Mouse (Mus musculus): ENCODE results near the gene Olfr1057. TPM values are rescaled to one million over a fixed set of nuclear protein-coding genes. Genes with fewer than 3 reads are reported as not detected.
"Not testable (repeated sequence)": the region's sequence is repeated elsewhere in the genome, so short reads cannot be mapped to it uniquely, and the experiment has no call there.

The Olfr1057 gene
- polyA plus RNA-seq (2012; rRNA removed) = not detected in 2 replicates

GRCm38 (mm10) chr2:86378293-86378692 lies at the start of gene Olfr1057:
Olfr1057 (minus strand) TSS chr2:86378393.
- no peak for TF ChIP-seq POLR2A (IDR thresholded peaks at IDR 0.05; ENCODE audit: control insufficient read depth, low read depth, low read length)
- TF ChIP-seq CTCF (IDR thresholded peaks at IDR 0.05; ENCODE audit: control insufficient read depth, insufficient read depth, insufficient replicate concordance, low read depth, low read length) = no peak
- H3K36me3 ChIP-seq (ENCODE audit: control insufficient read depth, insufficient read depth, low read length) = no peaks in the 10 kb centered on the region
- H3K4me3 ChIP-seq (ENCODE audit: control insufficient read depth, low read depth, low read length) = no peak within 1 kb of the TSS
- no peak within 1 kb of the TSS for H3K27ac ChIP-seq (ENCODE audit: control insufficient read depth, insufficient read depth, low read depth, low read length)
- H3K4me1 ChIP-seq (ENCODE audit: control insufficient read depth, insufficient read depth, low read length) = no peaks in the 10 kb centered on the region
- H3K27me3 ChIP-seq (ENCODE audit: control insufficient read depth, insufficient read depth, low read length) = no peaks in the 10 kb centered on the region

- not testable (repeated sequence) for H3K4me3 ChIP-seq (ENCODE audit: control insufficient read depth, low read depth, low read length); H3K4me1 ChIP-seq (ENCODE audit: control insufficient read depth, insufficient read depth, low read length); H3K27me3 ChIP-seq (ENCODE audit: control insufficient read depth, insufficient read depth, low read length); H3K27ac ChIP-seq (ENCODE audit: control insufficient read depth, insufficient read depth, low read depth, low read length); H3K36me3 ChIP-seq (ENCODE audit: control insufficient read depth, insufficient read depth, low read length)
These were observed 48.5 kb upstream of the Olfr1057 start, which contains the start of gene Olfr1062 for GRCm38 (mm10) chr2:86426649-86427048. Olfr1062 (minus strand) TSS chr2:86426749.

DNA sequence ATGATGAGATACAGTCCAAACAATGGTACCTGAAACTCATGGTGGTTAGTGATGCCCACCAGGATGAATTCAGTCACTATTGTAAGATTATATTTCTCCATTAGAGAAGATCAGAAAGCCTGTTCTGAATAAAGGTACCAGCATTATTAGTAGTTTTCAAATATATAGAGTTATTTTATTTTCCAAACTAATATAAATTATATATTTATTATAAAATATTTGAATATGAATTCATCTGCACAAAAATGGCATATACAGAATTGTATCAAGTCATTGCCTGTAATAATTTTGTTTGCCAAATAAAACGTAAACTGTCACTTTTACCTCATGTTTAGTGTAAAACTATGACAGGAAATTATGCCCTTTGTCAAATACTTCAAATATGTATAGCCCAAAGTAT lies 35.8 kb upstream of the Olfr1057 start, which contains the start of gene Olfr1061:
Gene Olfr1061 (minus strand): TSS at position 101 of the 400 bp plus-strand sequence.
- H3K27ac ChIP-seq (ENCODE audit: control insufficient read depth, insufficient read depth, low read depth, low read length) = no peak within 1 kb of the TSS
- no peak within 1 kb of the TSS for H3K4me3 ChIP-seq (ENCODE audit: control insufficient read depth, low read depth, low read length)
- H3K4me1 ChIP-seq (ENCODE audit: control insufficient read depth, insufficient read depth, low read length) = no peaks in the 10 kb centered on the region
- no peaks in the 10 kb centered on the region for H3K36me3 ChIP-seq (ENCODE audit: control insufficient read depth, insufficient read depth, low read length)
- H3K27me3 ChIP-seq (ENCODE audit: control insufficient read depth, insufficient read depth, low read length) = no peaks in the 10 kb centered on the region
- TF ChIP-seq POLR2A (IDR thresholded peaks at IDR 0.05; ENCODE audit: control insufficient read depth, low read depth, low read length) (no peak), CTCF (IDR thresholded peaks at IDR 0.05; ENCODE audit: control insufficient read depth, insufficient read depth, insufficient replicate concordance, low read depth, low read length) (no peak)

GRCm38 (mm10) chr2:86395114-86395513 lies 16.9 kb upstream of the Olfr1057 start:
- no peaks in the 10 kb centered on the region for H3K27me3 ChIP-seq (ENCODE audit: control insufficient read depth, insufficient read depth, low read length)
- no peak for TF ChIP-seq POLR2A (IDR thresholded peaks at IDR 0.05; ENCODE audit: control insufficient read depth, low read depth, low read length)
- no peak for TF ChIP-seq CTCF (IDR thresholded peaks at IDR 0.05; ENCODE audit: control insufficient read depth, insufficient read depth, insufficient replicate concordance, low read depth, low read length)
- no peak overlapping the region for H3K27ac ChIP-seq (ENCODE audit: control insufficient read depth, insufficient read depth, low read depth, low read length)
- no peaks in the 10 kb centered on the region for H3K4me1 ChIP-seq (ENCODE audit: control insufficient read depth, insufficient read depth, low read length)
- no peaks in the 10 kb centered on the region for H3K36me3 ChIP-seq (ENCODE audit: control insufficient read depth, insufficient read depth, low read length)
- no peak overlapping the region for H3K4me3 ChIP-seq (ENCODE audit: control insufficient read depth, low read depth, low read length)

DNA sequence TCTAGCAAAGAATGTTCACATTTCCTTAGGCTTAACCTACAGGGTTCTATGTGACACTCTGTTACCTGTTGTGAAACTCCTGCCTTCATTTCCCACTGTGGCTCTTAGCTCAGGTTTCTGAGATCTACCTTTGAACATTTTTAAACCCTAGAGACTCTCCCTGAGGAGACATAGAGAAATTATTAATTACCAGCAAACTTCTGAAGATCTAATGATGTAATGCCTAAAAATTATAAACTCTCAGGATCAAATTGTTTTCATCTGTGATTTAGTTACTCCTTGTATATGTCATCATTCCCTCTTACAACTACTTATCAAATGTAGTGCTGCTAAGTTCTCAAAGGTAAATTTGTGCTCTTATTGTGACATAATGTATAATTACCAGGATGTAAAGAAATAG lies 10.3 kb upstream of the Olfr1057 start, which contains the start of gene Olfr1058:
Gene Olfr1058 (minus strand): TSS at position 101 of the 400 bp plus-strand sequence.
- H3K4me1 ChIP-seq (ENCODE audit: control insufficient read depth, insufficient read depth, low read length); H3K4me3 ChIP-seq (ENCODE audit: control insufficient read depth, low read depth, low read length); H3K27ac ChIP-seq (ENCODE audit: control insufficient read depth, insufficient read depth, low read depth, low read length); H3K36me3 ChIP-seq (ENCODE audit: control insufficient read depth, insufficient read depth, low read length); H3K27me3 ChIP-seq (ENCODE audit: control insufficient read depth, insufficient read depth, low read length): not testable (repeated sequence)

DNA sequence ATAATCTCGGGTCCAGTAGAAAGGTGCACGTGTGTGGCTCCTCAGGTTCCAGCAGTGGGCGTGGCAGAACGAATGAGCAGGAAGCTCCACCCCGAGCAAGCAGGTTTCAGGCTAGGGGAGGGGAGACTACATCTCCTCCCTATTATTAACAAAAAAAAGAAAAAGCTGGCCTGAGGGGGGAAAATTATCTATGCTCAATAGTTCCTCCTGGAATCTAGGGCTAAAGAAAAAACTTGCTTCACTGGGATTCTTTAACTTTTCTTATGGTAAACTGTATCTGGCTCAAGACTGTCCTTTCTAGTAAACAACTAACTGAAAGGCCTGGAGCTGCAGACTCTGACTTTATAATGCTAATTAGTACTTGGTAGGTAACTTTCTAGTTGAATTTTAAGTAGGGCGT lies 11.9 kb downstream of the Olfr1057 start:
- not testable (repeated sequence) for H3K4me3 ChIP-seq (ENCODE audit: control insufficient read depth, low read depth, low read length); H3K27ac ChIP-seq (ENCODE audit: control insufficient read depth, insufficient read depth, low read depth, low read length); H3K4me1 ChIP-seq (ENCODE audit: control insufficient read depth, insufficient read depth, low read length); H3K27me3 ChIP-seq (ENCODE audit: control insufficient read depth, insufficient read depth, low read length); H3K36me3 ChIP-seq (ENCODE audit: control insufficient read depth, insufficient read depth, low read length)

- H3K36me3 ChIP-seq (ENCODE audit: control insufficient read depth, insufficient read depth, low read length) = no peaks in the 10 kb centered on the region
- TF ChIP-seq CTCF (IDR thresholded peaks at IDR 0.05; ENCODE audit: control insufficient read depth, insufficient read depth, insufficient replicate concordance, low read depth, low read length) = no peak
- TF ChIP-seq POLR2A (IDR thresholded peaks at IDR 0.05; ENCODE audit: control insufficient read depth, low read depth, low read length) = no peak
These were observed 15.8 kb downstream of the Olfr1057 start, which contains the start of gene Olfr1056 for GRCm38 (mm10) chr2:86362369-86362768. Olfr1056 (minus strand) TSS chr2:86362469.

DNA sequence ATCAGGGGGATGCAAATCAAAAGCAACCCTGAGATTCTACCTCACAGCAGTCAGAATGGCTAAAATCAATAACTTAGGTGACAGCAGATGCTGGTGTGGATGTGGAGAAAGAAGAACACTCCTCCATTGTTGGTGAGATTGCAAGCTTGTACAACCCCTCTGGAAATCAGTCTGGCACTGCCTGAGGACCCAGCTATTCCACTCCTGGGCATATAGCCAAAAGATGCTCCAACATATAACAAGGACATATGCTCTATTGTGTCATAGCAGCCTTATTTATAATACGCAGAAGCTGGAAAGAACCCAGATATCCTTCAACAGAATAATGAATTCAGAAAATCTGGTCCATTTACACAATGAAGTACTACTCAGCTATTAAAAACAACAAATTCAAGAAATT lies 26.4 kb downstream of the Olfr1057 start:
- H3K4me3 ChIP-seq (ENCODE audit: control insufficient read depth, low read depth, low read length); H3K27me3 ChIP-seq (ENCODE audit: control insufficient read depth, insufficient read depth, low read length); H3K36me3 ChIP-seq (ENCODE audit: control insufficient read depth, insufficient read depth, low read length); H3K27ac ChIP-seq (ENCODE audit: control insufficient read depth, insufficient read depth, low read depth, low read length); H3K4me1 ChIP-seq (ENCODE audit: control insufficient read depth, insufficient read depth, low read length): not testable (repeated sequence)

More at GRCm38 (mm10) chr2:86362369-86362768, 15.8 kb downstream of the Olfr1057 start, which contains the start of gene Olfr1056:
- no peak within 1 kb of the TSS for H3K27ac ChIP-seq (ENCODE audit: control insufficient read depth, insufficient read depth, low read depth, low read length)
- H3K27me3 ChIP-seq (ENCODE audit: control insufficient read depth, insufficient read depth, low read length) = no peaks in the 10 kb centered on the region
- H3K4me1 ChIP-seq (ENCODE audit: control insufficient read depth, insufficient read depth, low read length) = no peaks in the 10 kb centered on the region
- H3K4me3 ChIP-seq (ENCODE audit: control insufficient read depth, low read depth, low read length) = no peak within 1 kb of the TSS

Data from testis, adult 2 months (tissue).